Mouse (Mus musculus) bone marrow, adult 2 months (tissue): ENCODE results near the gene Nr2e1. TPM values are rescaled to one million over a fixed set of nuclear protein-coding genes. Genes with fewer than 3 reads are reported as not detected.

ENCODE experiments used
- H3K27ac ChIP-seq: fragments of 200-500 bp; 2 replicates; pipeline ENCODE4 v1.5.1; 2012; ENCODE audit warnings: low read depth, mild to moderate bottlenecking, control low read depth, inconsistent platforms, low read length; ENCODE audit not compliant: control insufficient read depth, poor library complexity, insufficient read depth
- H3K4me1 ChIP-seq: fragments of 200-500 bp; 2 replicates; pipeline ENCODE4 v1.6.1; 2011; ENCODE audit warnings: low read length; ENCODE audit not compliant: control insufficient read depth, insufficient read depth
- H3K4me3 ChIP-seq: fragments of 200-500 bp; replicated peaks from 2 replicates; pipeline ENCODE3; 2011; ENCODE audit warnings: mild to moderate bottlenecking, low read depth, low read length, control low read depth; ENCODE audit not compliant: control insufficient read depth
- CTCF ChIP-seq: fragments of 200-500 bp; IDR thresholded peaks from 2 replicates; pipeline ENCODE4 v1.5.1; 2011; ENCODE audit warnings: low read length, control low read depth; ENCODE audit not compliant: control insufficient read depth, insufficient read depth
- POLR2A ChIP-seq: fragments of 200-500 bp; IDR thresholded peaks from 2 replicates; pipeline ENCODE4 v1.6.1; 2011; ENCODE audit warnings: low read depth, mild to moderate bottlenecking, control low read depth, low read length, borderline replicate concordance; ENCODE audit not compliant: control insufficient read depth
- WGBS: fragments of 180-500 bp; shearing (Covaris S2); methylation state at CpG from one replicate; pipeline ENCODE4 v1.1.7; 2018; 5-methylcytosine and 5-hydroxymethylcytosine counted together
- polyA plus RNA-seq: library from polyadenylated mRNA; stranded (reverse); fragments of >200 nt; gene quantifications from 2 replicates; pipeline ENCODE4 v1.2.4, GENCODE M21; 2011; ENCODE audit warnings: low replicate concordance; ENCODE audit not compliant: missing spikeins, insufficient read depth, insufficient read length

The Nr2e1 gene
- polyA plus RNA-seq, 1 experiment, result not detected

DNA sequence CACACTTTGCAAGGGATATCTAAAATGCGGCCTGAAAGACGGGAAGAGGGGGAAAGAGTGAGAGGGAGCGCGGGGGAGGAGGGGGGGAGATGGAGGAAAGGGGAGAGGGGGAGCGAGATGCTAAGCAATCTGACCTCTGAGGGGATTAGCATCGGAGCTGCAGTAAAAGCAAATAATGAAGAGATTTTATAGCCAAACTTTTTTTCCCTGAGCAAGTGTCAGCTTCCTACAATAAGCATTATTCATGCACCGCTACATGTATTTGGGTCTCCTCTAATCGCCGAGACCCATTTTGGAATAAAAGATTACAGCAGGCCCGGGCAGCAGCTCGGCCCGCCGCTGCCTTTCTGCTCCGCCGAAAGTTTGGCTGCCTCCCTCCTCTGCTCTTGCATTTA lies 5.2 kb downstream of the Nr2e1 start:
- no peaks in the 10 kb centered on the region for H3K4me1 ChIP-seq
- WGBS, result 6% methylated on average over 15 of the region's 15 CpGs
- H3K4me3 ChIP-seq, result no peak overlapping the region
- no peak overlapping the region for H3K27ac ChIP-seq
- TF ChIP-seq POLR2A, result no peak
- TF ChIP-seq CTCF, result no peak

DNA sequence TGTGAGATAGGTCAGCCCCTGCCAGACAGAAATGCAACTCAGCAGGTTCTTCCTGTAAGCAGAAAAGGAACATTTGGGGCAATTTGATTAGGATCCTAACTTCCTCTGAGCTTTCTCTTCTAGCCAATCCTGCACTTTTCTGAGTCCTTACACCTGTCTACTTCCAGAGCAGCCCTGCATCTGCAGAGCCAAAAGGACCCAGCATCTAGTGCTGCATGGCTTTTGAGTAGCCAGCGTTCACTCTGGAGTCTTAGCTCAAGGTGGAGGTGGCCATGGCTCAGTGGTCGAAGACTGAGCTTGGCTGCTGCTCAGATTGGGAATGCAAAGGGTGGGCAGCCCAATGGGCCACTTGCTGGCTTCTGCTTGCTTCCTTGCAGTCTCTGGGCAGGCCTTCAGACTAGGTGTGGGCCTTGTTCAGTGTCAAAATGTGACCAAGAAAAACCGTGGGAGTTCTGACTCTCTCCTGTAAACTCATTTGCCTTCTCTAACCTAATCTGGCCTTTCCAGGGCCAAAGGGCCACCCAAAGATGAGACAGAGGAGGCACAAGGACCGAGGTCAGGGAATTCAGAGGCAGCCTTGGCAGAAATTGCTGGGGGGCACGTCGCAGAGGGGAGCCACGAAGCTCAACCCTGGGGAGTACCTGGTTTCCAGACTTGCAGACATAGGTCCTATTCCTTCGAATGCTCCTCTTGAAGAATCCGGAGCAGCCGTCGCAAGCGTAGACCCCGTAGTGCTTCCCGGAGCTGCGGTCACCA lies 5.7 kb downstream of the Nr2e1 start:
- no peak overlapping the region for H3K27ac ChIP-seq
- no peak overlapping the region for H3K4me3 ChIP-seq
- WGBS, result 10% methylated on average over 15 of the region's 15 CpGs
- no peaks in the 10 kb centered on the region for H3K4me1 ChIP-seq
- TF ChIP-seq CTCF (no peak), POLR2A (no peak)

DNA sequence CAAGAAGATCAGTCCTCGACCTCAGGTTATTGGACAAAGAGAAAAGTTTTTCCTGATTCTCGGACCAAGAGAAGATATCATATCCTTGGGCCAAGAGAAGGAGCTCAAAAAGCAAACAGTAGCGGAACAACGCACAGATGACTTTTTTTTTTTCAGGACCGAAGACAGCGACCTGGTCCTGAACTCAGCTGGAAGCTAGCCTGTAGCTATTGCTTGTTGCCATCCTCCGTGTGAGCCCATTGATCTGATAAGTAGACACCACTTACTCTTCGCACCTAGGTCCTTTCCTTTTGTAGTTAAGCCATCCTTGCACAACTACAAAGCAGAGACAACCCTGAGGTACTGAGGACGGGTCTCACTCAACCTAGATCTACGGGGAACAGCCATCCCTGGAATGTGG lies 8.8 kb downstream of the Nr2e1 start:
- Histone ChIP-seq H3K27ac (no peak overlapping the region), H3K4me1 (no peaks in the 10 kb centered on the region), H3K4me3 (no peak overlapping the region)
- no peak for TF ChIP-seq POLR2A
- no peak for TF ChIP-seq CTCF
- WGBS, result 8% methylated on average over 10 of the region's 10 CpGs

DNA sequence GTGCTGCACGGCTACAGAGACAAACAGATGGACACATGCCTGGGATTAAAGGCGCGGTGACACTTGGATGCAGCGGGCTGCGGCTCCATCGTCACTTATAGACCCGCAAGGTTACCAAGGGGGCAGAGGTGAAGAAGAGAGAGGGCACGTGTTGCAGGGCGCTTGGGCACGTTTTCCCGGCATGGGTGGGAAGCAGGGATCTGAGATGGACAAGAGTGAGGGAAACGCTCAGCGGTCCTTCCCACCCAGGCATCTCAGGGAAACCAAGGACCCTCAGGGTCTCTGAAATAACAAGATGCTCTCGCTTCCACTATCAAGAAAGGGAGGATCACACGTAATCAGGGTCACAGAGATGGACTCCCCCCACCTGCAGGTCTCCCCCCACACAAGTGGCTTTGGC lies 10.5 kb downstream of the Nr2e1 start:
- no peaks in the 10 kb centered on the region for H3K4me1 ChIP-seq
- no peak overlapping the region for H3K27ac ChIP-seq
- TF ChIP-seq CTCF (no peak), POLR2A (no peak)
- H3K4me3 ChIP-seq, result no peak overlapping the region
- WGBS, result 5% methylated on average over 15 of the region's 15 CpGs

DNA sequence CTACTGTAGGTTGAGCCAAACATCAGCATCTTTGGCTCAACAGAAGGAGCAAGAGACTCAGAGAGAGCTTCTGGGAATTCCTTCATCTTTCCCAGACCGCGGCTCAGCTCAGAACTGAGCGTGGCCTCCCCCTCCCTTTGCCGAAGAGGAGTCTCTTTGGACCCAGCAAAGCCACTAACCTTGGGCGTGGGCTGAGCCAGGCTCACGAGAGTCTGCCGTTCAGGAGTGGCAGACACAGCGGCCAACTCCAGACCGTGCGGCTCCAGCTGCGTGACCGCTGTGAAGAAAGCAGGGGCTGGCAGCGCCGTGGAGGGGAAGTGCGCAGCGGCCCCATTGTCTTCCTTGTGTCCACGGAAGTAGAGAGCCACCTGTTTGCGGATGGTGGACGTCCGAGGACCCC lies 10.9 kb downstream of the Nr2e1 start:
- H3K4me1 ChIP-seq, result no peaks in the 10 kb centered on the region
- 3% methylated on average over 20 of the region's 20 CpGs for WGBS
- H3K27ac ChIP-seq, result no peak overlapping the region
- no peak overlapping the region for H3K4me3 ChIP-seq
- TF ChIP-seq CTCF, result no peak
- TF ChIP-seq POLR2A, result no peak

DNA sequence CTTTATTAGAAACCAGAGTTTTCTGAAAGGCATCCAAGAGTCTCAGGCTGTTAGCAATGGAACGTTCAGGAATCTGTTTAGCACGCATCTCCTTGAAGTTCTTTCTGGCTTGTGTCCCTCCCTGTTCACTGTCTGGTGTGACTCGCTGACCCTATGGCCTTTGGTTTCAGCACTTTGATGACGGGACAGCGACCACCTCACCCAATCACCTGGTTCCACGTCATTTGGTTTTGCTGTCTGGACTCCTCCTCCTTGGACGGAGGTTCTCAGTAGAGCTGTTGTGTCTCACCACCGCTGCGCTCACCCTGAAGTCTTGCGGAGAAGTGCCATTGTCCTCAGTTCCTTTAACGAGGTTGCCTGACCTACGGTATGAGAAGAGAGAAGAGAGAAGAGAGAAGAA lies 21.2 kb downstream of the Nr2e1 start:
- H3K27ac ChIP-seq, result no peak overlapping the region
- no peak overlapping the region for H3K4me3 ChIP-seq
- no peaks in the 10 kb centered on the region for H3K4me1 ChIP-seq
- TF ChIP-seq POLR2A (no peak), CTCF (no peak)
- WGBS, result 6% methylated on average over 12 of the region's 12 CpGs

DNA sequence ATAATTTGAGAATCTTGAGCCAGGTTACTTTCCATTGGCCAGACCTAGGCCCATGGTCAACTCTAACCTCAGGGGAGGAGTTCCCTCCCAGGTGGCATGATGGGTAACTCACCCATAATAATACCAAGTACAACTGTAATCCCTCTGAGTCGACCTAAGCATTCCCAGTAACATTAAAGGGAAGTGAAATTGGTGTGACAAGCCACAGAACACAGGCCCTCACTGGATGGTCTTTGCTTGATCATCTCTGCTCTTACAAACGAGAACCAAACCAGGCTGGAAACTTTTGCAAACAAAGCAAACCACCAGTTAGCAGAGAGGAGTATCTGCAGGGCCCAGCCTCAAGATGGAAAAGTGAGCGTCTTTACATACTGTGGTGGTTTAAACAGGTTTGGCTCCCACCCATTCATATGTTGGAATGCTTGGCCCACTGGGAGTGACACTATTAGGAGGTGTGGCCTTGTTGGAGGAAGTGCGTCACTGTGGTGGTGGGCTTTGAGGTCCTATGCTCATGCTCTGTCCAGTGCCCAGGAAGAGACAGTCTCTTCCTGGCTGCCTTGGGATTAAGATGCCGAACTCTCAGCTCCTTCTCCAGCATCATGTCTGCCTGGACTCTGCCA lies 23.7 kb downstream of the Nr2e1 start:
- Histone ChIP-seq H3K4me3 (no peak overlapping the region), H3K27ac (no peak overlapping the region), H3K4me1 (no peaks in the 10 kb centered on the region)
- TF ChIP-seq POLR2A (no peak), CTCF (no peak)
- 58% methylated on average over 5 of the region's 5 CpGs for WGBS

DNA sequence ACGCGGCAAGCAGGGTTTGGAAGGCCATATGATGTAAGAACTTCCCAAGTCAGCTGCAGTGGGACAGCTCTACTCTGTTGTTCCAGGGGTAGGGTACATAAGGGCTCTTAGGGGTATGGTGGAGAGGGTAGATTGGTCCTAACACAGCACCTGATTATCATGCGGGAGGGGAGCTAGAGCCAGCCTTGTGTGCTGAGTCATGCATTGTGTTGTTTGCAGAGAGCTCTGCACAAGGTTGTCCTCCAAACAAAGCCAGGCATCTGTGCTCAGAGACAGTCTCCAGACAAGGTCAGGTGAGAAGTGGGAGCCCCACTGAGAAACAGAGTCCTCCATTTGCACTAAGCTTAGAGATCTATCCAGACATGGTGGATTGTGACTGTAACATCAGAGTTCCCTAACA lies 36.9 kb downstream of the Nr2e1 start:
- H3K27ac ChIP-seq, result no peak overlapping the region
- 86% methylated on average over 3 of the region's 3 CpGs for WGBS
- H3K4me3 ChIP-seq, result no peak overlapping the region
- no peak for TF ChIP-seq CTCF
- TF ChIP-seq POLR2A, result no peak
- no peaks in the 10 kb centered on the region for H3K4me1 ChIP-seq

DNA sequence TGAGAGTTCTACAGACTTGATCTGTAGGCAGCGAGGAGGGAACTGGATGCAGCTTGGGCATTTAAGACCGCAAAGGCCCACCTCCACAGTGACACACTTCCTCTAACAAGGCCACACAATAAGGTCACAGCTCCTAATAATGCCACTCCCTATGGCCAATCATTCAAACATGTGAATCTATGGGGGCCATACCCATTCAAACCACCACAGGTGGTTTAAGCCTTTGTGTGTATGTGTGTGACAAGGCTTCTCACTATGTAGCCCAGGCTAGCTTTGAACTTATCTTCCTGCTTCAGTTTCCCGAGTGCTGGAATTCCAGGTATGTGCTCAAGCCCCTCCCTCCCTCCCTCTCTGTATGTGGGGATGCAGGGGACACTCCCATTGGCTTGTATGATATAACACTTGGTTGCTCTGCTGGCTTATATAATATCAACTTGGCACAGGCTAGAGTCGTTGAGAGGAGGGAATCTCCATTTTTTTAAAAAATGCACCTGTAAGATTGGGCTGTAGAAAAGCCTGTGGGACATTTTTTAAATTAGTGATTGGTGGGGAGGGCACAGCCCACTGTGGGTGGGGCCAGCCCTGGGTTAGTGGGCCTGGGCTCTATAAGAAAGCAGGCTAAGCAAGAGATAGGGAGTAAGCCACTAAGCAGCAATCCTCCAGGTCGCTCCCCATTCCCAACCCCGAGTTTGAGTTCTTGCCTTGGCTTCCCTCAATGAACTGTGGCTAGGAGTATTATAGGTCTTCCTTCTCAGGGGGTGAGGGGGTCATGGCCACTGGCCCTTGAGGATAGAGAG lies 37.5 kb downstream of the Nr2e1 start:
- Histone ChIP-seq H3K4me3 (no peak overlapping the region), H3K4me1 (no peaks in the 10 kb centered on the region), H3K27ac (no peak overlapping the region)
- TF ChIP-seq POLR2A, result no peak
- TF ChIP-seq CTCF, result no peak
- 75% methylated on average over 6 of the region's 6 CpGs for WGBS
